Mouse (Mus musculus) ovary, adult 18-20 months (tissue): Measurements from ENCODE around the gene Trappc13.
"Not testable (repeated sequence)": the region's sequence is repeated elsewhere in the genome, so short reads cannot be mapped to it uniquely, and the experiment has no call there.

Experiments used
- DNase-seq: peaks from one replicate; pipeline ENCODE4 v3.0.0; 2022; ENCODE audit warnings: low spot score, mixed read lengths

Gene Trappc13

GRCm38 (mm10) chr13:104177796-104178649 is at the start of gene Trappc13:
Gene Trappc13 (minus strand): TSS chr13:104178469.
- peak; percentile 75 for DNase-seq

- no peak for DNase-seq
Observed at GRCm38 (mm10) chr13:104227478-104227877, 49.2 kb upstream of the Trappc13 start.

- no peak for DNase-seq
Observed at GRCm38 (mm10) chr13:104204313-104204712, 26.0 kb upstream of the Trappc13 start.

GRCm38 (mm10) chr13:104195891-104196290 is 17.6 kb upstream of the Trappc13 start:
- DNase-seq = not testable (repeated sequence)

- no peak for DNase-seq
Observed at GRCm38 (mm10) chr13:104187357-104187756, 9.1 kb upstream of the Trappc13 start.

GRCm38 (mm10) chr13:104179176-104179888 is 1.1 kb upstream of the Trappc13 start:
- DNase-seq = no peak

GRCm38 (mm10) chr13:104178650-104179121 is 417 bp upstream of the Trappc13 start, which contains the start of gene Trim23:
Gene Trim23 (plus strand): TSS chr13:104178797.
- peak; percentile 98 for DNase-seq

GRCm38 (mm10) chr13:104176874-104177273 is 1.4 kb downstream of the Trappc13 start:
- DNase-seq = no peak

GRCm38 (mm10) chr13:104172498-104172897 is 5.8 kb downstream of the Trappc13 start:
- DNase-seq = no peak

GRCm38 (mm10) chr13:104171711-104172110 is 6.6 kb downstream of the Trappc13 start:
- no peak for DNase-seq

GRCm38 (mm10) chr13:104155686-104156085 is 22.6 kb downstream of the Trappc13 start:
- DNase-seq = no peak

- no peak for DNase-seq
Observed at GRCm38 (mm10) chr13:104155106-104155505, 23.2 kb downstream of the Trappc13 start.

- no peak for DNase-seq
Observed at GRCm38 (mm10) chr13:104154180-104154579, 24.1 kb downstream of the Trappc13 start.

GRCm38 (mm10) chr13:104145646-104146045 is 32.6 kb downstream of the Trappc13 start:
- DNase-seq = no peak

GRCm38 (mm10) chr13:104144871-104145270 is 33.4 kb downstream of the Trappc13 start:
- no peak for DNase-seq

GRCm38 (mm10) chr13:104139369-104140209 is 38.7 kb downstream of the Trappc13 start:
- DNase-seq = peak; percentile 24

- no peak for DNase-seq
Observed at GRCm38 (mm10) chr13:104134510-104135085, 43.7 kb downstream of the Trappc13 start.

- DNase-seq = no peak
Observed at GRCm38 (mm10) chr13:104132561-104132960, 45.7 kb downstream of the Trappc13 start.

- DNase-seq = no peak
Observed at GRCm38 (mm10) chr13:104123662-104124381, 54.4 kb downstream of the Trappc13 start.

- no peak for DNase-seq
Observed at GRCm38 (mm10) chr13:104122078-104122840, 56.0 kb downstream of the Trappc13 start.
